Mouse (Mus musculus) cerebellum, adult 2 months (tissue): ENCODE results near the gene H2-Q10. TPM values are rescaled to one million over a fixed set of nuclear protein-coding genes. Genes with fewer than 3 reads are reported as not detected.
"Not testable (repeated sequence)": the region's sequence is repeated elsewhere in the genome, so short reads cannot be mapped to it uniquely, and the experiment has no call there.

Experiments used
- DNase-seq, 2 experiments: peaks; one replicate each; pipeline ENCODE4 v3.0.0; 2021
- H3K27ac ChIP-seq: fragments of 200-500 bp; 2 replicates; pipeline ENCODE4 v1.5.1; 2012; ENCODE audit warnings: low read length, control low read depth, inconsistent platforms; ENCODE audit not compliant: insufficient read depth
- H3K27me3 ChIP-seq: fragments of 200-500 bp; 2 replicates; pipeline ENCODE4 v1.6.1; 2012; ENCODE audit warnings: inconsistent platforms, mild to moderate bottlenecking, low read length, moderate library complexity; ENCODE audit not compliant: control insufficient read depth, insufficient read depth
- H3K4me1 ChIP-seq: fragments of 200-500 bp; 2 replicates; pipeline ENCODE4 v1.6.1; 2011; ENCODE audit warnings: low read length; ENCODE audit not compliant: control insufficient read depth, insufficient read depth
- H3K4me3 ChIP-seq: fragments of 200-500 bp; replicated peaks from 2 replicates; pipeline ENCODE3; 2011; ENCODE audit warnings: mild to moderate bottlenecking, low read depth, low read length, control low read depth; ENCODE audit not compliant: insufficient read depth
- CTCF ChIP-seq: fragments of 200-500 bp; IDR thresholded peaks from 2 replicates; pipeline ENCODE4 v1.5.1; 2011; ENCODE audit warnings: low read depth, mild to moderate bottlenecking, control low read depth, low read length, moderate library complexity, borderline replicate concordance; ENCODE audit not compliant: insufficient read depth
- POLR2A ChIP-seq: fragments of 200-500 bp; IDR thresholded peaks from 2 replicates; pipeline ENCODE4 v1.6.1; 2011; ENCODE audit warnings: low read length, control low read depth, borderline replicate concordance; ENCODE audit not compliant: insufficient read depth
- WGBS: fragments of 180-500 bp; shearing (Covaris S2); methylation state at CpG from one replicate; pipeline ENCODE4 v1.1.7; 2018; 5-methylcytosine and 5-hydroxymethylcytosine counted together
- polyA plus RNA-seq: library from polyadenylated mRNA; depleted of rRNA; stranded (reverse); fragments of >200 nt; gene quantifications from 2 replicates; pipeline ENCODE4 v1.2.3, GENCODE M21; 2012

The H2-Q10 gene
- polyA plus RNA-seq, 1 experiment: 0.11 TPM

GRCm38 (mm10) chr17:35465651-35466050, 4.2 kb upstream of the H2-Q10 start:
- TF ChIP-seq CTCF: peak; percentile 23; the same call in 1 of the 2 replicates
- not testable (repeated sequence) for H3K27me3 ChIP-seq, DNase-seq, H3K4me1 ChIP-seq, H3K27ac ChIP-seq, H3K4me3 ChIP-seq
- WGBS: 8% methylated on average over 8 of the region's 8 CpGs

- not testable (repeated sequence) for H3K4me3 ChIP-seq, H3K27ac ChIP-seq, H3K4me1 ChIP-seq, H3K27me3 ChIP-seq, DNase-seq
- WGBS: 56% methylated on average over 3 of the region's 3 CpGs
Measured at GRCm38 (mm10) chr17:35468936-35469335, 953 bp upstream of the H2-Q10 start.

- peak; percentile 18 to 49 for DNase-seq
- Histone ChIP-seq H3K27ac (no peak overlapping the region), H3K4me3 (no peak overlapping the region), H3K27me3 (no peaks in the 10 kb centered on the region), H3K4me1 (no peaks in the 10 kb centered on the region)
- 1% methylated on average over 9 of the region's 9 CpGs for WGBS
- peak; percentile 82 for TF ChIP-seq CTCF
- TF ChIP-seq POLR2A: no peak
Measured at GRCm38 (mm10) chr17:35484066-35484465, 14.2 kb downstream of the H2-Q10 start.

- no peaks in the 10 kb centered on the region for H3K27me3 ChIP-seq
- no peak for DNase-seq
- TF ChIP-seq CTCF (no peak), POLR2A (no peak)
- 40% methylated on average over 4 of the region's 4 CpGs for WGBS
- no peaks in the 10 kb centered on the region for H3K4me1 ChIP-seq
- H3K27ac ChIP-seq: no peak overlapping the region
- H3K4me3 ChIP-seq: no peak overlapping the region
Measured at GRCm38 (mm10) chr17:35485702-35486101, 15.8 kb downstream of the H2-Q10 start.

GRCm38 (mm10) chr17:35486726-35487125, 16.8 kb downstream of the H2-Q10 start:
- TF ChIP-seq CTCF: no peak
- TF ChIP-seq POLR2A: no peak
- 33% methylated on average over 10 of the region's 10 CpGs for WGBS
- DNase-seq: no peak
- H3K4me3 ChIP-seq: no peak overlapping the region
- no peaks in the 10 kb centered on the region for H3K4me1 ChIP-seq
- H3K27me3 ChIP-seq: no peaks in the 10 kb centered on the region
- no peak overlapping the region for H3K27ac ChIP-seq

- no peak overlapping the region for H3K27ac ChIP-seq
- no peaks in the 10 kb centered on the region for H3K27me3 ChIP-seq
- TF ChIP-seq POLR2A: no peak
- TF ChIP-seq CTCF: no peak
- DNase-seq: no peak
- H3K4me3 ChIP-seq: no peak overlapping the region
- WGBS: 97% methylated on average over 2 of the region's 2 CpGs
- no peaks in the 10 kb centered on the region for H3K4me1 ChIP-seq
Measured at GRCm38 (mm10) chr17:35488041-35488440, 18.2 kb downstream of the H2-Q10 start.

GRCm38 (mm10) chr17:35490320-35490719, 20.4 kb downstream of the H2-Q10 start:
- no peak for DNase-seq
- Histone ChIP-seq H3K4me3 (no peak overlapping the region), H3K27me3 (no peaks in the 10 kb centered on the region), H3K27ac (no peak overlapping the region), H3K4me1 (no peaks in the 10 kb centered on the region)
- 50% methylated on average over 5 of the region's 5 CpGs for WGBS
- TF ChIP-seq POLR2A: no peak
- TF ChIP-seq CTCF: no peak

GRCm38 (mm10) chr17:35497124-35497523, 27.2 kb downstream of the H2-Q10 start:
- H3K4me3 ChIP-seq: no peak overlapping the region
- TF ChIP-seq POLR2A (no peak), CTCF (no peak)
- DNase-seq: no peak

GRCm38 (mm10) chr17:35502226-35502625, 32.3 kb downstream of the H2-Q10 start:
- Histone ChIP-seq H3K27me3 (no peaks in the 10 kb centered on the region), H3K4me1 (no peaks in the 10 kb centered on the region), H3K4me3 (no peak overlapping the region), H3K27ac (no peak overlapping the region)
- no peak for TF ChIP-seq CTCF
- TF ChIP-seq POLR2A: no peak
- no peak for DNase-seq
- WGBS: 12% methylated on average over 6 of the region's 6 CpGs

More at GRCm38 (mm10) chr17:35497124-35497523, 27.2 kb downstream of the H2-Q10 start:
- H3K27ac ChIP-seq: no peak overlapping the region
- WGBS: 94% methylated on average over 7 of the region's 7 CpGs
- H3K4me1 ChIP-seq: no peaks in the 10 kb centered on the region
- no peaks in the 10 kb centered on the region for H3K27me3 ChIP-seq
